Mouse (Mus musculus) megakaryocyte, adult 5-6 weeks (primary cell): Measurements from ENCODE around the gene Cyfip1. TPM values are rescaled to one million over a fixed set of nuclear protein-coding genes. Genes with fewer than 3 reads are reported as not detected.

ENCODE experiments used
- ATAC-seq: 2 replicates; pipeline ENCODE4 v1.8.0; 2016; ENCODE audit warnings: mild to moderate bottlenecking, inconsistent platforms; ENCODE audit not compliant: poor library complexity, severe bottlenecking
- total RNA-seq, 2 experiments: library from RNA; stranded (forward) in 1 of 2; stranded (reverse) in 1 of 2; fragments of 153-499, 151-499 nt in 1 of 2; fragments of 221-1000, 200-1000 nt in 1 of 2; gene quantifications; 2 replicates each; pipeline versions ENCODE4 v1.2.3 to v1.2.4; 2015 to 2017

The Cyfip1 gene
- total RNA-seq, 2 experiments from 2014 or later, result 76.6 to 100 TPM

DNA sequence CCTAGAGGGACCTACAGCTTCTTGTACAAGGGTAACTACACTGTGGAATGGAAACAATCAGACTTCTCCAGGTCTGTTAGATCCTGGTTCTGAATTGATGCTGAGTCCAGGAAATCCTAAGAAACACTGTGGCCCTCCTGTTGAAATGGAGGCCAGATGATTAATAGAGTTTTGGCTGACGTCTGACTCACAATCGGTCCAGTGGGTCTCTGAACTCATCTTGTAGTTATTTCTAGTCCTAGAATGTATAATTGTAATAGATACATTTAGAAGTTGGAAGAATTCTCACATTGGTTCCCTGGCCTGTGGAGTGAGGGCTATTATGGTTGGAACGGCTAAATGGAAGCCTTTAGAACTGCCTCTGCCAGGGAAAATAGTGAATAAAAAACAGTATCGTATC lies 19.6 kb downstream of the Cyfip1 start:
- ATAC-seq, result no peak

DNA sequence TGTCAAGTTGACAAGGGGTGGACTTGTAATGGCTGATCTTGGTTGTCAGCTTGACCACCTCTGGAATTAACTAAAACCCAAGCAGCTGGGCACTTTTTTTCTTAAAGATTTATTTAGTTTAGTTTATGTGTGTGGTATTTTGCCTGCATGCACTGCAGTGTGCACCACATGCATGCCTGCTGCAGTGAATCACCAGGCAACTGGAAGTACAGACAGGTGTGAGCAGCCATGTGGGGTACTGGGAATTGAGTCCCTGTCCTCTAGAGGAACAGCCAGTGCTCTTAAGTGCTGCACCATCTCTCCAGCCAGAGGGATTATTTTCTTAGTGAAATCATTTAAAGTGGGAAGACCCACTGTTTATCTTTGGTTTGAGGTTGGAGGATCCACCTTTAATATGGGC lies 23.5 kb downstream of the Cyfip1 start:
- no peak for ATAC-seq

DNA sequence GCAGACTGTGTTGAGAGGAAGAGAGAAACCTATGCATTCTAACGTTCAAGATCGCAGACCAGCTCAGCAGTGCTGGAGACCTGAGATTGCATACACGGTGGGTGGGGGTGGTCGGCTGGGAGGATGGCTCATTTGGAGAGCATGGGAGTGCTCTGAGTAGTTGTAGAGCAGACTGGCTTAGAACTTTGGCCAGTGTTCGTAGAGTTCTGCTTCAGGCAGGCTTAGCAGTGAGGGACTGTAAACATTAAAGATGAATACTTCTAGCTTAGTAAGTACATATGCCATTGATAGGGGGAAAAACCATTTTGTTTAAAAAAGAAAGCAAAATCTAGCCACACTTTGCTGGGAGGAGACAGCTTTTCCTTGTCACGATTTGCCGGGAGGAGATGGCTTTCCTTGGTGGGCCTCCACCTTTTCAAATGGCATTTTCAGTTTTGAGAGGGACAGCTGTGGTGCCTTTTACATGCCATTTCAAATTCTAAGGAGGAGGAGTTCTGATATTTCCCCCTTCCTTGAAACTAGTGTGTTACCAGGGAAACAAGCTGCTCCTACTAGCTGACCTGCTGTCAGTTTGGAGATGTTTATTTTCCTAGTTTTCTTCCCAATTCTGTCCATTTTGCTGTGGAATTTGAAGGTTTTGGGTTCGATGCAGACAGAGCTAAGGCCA lies 24.3 kb downstream of the Cyfip1 start:
- no peak for ATAC-seq

DNA sequence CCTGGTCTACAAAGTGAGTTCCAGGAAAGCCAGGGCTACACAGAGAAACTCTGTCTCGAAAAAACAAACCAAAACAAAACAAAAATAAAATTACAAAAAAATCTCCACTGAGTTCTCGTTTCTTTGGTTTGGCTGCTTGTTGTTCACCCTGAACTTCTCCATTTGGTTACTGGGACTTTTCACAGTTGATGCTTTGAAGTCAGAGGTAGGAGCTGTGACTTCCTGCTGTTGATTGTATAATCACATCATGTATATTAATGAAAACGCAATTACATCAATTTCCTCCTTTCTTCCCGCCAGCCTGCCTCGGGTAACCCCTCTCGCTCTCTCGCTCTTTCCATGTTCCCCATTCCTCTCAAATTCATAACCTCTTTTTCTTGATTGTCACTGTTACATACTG lies 26.7 kb downstream of the Cyfip1 start:
- ATAC-seq, result peak; percentile 92

DNA sequence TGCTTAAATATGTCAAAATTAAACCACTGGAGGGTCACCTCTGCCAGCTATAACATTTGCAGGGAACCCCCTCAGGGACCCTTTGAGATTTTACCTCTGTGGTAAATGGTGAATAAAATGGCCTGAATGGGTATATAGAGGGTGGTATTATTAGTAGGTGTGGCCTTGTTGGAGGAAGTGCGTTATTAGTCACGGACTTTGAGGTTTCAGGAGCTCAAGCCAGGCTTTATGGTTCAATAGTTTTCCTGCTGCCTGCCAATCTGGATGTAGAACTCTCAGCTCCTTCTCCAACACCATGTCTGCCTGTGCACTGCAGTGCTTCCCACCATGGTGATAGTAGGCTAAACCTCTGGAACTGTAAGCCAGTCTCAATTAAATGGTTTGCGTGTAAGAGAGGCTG lies 27.7 kb downstream of the Cyfip1 start:
- no peak for ATAC-seq

DNA sequence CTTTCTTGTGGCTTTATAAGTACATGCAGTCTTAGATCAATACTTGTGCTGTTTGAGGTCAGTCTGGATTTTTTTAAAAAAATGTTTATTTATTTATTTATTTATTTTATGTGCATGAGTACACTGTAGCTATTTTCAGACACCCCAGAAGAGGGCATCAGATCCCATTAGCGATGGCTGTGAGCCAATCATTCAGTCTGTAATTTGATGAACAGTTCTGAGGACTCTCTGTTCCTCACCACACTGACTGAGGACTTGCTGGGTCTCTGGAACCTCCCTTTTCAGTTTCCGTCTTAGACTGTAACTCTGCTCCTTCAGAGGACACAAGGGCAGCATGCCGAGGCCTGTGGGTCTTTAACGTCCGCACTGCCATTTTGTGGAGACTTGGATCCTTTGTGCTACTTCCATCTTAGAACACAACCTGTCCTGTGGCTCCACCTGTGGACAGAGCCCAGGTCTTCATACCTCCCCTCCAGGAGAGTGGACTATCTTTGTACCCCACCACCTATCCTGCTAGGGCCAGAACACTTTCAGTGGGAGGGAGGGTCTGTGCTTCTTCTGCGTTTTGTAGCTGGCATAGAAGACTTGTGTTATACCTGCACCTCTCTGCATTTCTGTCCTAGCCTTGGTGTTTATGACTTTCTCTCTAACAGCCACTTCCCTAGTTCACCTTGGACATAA lies 28.9 kb downstream of the Cyfip1 start:
- no peak for ATAC-seq

DNA sequence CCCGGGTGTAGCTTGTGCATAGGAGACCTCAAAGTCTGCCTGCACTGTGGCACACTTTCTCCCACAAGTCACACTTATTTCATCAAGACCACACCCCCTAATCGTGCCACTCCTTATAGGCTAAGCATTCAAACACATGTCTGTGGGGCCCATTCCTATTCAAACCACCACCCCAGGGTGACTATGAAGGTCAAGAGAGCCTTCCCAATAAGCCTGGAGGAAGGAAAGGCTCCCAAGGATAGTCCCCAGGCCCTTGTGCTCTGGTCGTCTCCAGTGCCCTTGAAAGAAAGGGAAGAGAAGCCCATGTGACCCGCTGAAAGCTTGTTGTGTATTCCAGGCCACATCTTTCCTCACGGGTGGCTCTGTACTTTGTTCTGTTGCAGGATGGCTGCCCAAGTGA lies 29.9 kb downstream of the Cyfip1 start:
- ATAC-seq, result no peak

DNA sequence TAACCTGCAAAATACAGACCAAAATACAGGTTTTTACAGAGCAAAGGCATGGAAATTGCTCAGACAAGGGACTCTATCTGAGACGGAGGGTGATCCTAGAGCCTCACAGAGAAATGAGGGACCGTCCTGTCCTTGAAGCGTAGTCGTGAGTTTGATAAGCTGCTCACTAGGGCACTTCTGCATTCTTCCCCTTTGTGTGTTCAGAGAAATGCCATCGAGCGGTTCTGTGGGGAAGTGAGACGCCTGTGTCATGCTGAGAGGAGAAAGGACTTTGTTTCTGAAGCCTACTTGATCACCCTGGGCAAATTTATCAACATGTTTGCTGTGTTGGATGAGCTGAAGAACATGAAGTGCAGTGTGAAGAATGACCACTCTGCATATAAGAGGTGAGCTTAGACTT lies 33.2 kb downstream of the Cyfip1 start:
- peak; percentile 75 for ATAC-seq

DNA sequence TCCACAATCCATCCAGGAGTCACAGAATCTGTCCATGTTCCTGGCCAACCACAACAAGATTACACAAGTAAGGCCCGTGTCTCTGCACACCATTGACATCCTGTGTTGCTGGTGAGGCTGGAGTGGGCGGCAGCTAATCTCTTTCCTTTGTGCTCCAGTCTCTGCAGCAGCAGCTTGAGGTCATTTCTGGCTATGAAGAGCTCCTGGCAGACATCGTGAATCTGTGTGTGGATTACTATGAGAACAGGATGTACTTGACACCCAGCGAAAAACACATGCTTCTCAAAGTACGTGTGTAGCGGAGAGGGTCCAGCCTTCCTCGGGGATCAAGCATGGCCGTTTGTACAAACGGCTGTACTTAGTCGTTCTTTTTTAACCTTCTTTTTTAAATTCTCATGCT lies 36.2 kb downstream of the Cyfip1 start:
- no peak for ATAC-seq

DNA sequence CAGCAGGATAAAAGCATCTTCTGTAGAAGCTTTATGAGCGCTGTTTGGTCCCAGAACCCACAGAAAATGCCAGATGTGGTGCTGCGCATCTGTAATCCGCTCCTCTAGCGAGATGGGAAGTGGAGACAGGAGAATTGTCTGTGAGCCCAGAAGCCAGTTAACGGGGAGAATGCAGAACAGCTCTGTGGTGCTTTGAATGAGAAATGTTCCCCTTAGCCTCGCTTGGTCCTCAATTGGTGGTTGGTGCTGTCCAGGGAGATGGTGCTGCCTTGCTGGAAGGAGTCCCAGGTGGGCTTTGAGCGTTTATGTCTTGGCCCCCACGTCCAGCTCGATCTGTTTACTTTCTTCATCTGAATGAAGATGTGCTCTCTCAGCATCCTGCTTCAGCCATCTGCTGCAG lies 39.3 kb downstream of the Cyfip1 start:
- no peak for ATAC-seq

DNA sequence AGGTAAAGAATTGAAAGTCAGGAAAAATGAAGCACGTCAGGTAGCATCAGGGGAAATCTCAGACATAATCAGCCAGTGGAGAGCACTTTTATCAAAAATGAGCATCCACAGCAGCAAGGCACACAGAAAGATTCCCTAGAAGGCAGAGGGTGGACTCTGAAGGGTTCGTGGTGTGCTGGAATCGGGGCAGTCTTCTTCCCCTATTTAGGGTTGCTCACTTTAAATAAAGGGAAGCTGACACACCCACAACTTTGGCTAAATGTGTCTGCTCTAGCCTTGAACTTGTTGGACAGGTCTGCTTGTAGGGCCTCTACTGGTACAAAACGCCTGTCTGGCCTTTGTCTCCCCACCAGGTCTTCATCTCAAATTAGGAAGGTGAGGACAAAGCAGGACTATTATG lies 47.1 kb downstream of the Cyfip1 start:
- ATAC-seq, result peak; percentile 54; the same call in 1 of the 2 replicates

DNA sequence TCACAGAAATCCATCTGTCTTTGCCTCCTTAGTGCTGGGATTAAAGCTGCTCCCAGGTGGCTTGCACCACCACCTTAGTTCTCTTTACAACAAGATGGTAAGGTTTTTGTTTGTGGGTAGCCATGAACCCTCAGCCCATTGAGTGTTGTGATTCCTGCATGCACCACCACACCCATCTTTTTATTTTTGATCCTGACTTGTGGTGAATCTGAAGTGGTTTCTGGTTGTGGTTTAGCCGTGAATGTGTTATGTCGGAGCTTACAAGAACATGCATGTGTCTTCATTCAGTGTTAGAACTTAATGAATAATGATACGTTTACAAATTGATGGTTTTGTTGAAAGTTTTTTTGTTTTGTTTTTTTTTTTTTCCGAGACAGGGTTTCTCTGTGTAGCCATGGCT lies 48.5 kb downstream of the Cyfip1 start:
- ATAC-seq, result no peak

DNA sequence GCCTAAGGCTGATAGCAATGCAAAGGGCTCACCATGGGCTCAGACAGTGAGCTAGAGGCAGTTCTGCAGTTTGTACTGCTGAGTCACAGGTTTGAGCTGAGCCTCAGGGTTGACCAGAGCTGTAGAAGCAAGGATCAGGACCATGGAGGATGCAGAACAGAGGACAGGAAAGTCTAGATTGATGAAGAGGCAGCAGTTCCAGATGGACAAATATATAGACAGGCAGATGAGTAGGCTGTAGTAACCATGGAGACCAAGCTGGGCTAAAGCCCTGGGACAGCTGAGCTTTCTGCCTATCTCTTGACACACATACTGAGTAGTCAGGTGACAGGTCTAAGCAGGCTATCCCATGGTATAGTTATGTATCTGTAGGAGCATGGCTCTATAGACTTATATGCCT lies 49.2 kb downstream of the Cyfip1 start:
- ATAC-seq, result no peak

DNA sequence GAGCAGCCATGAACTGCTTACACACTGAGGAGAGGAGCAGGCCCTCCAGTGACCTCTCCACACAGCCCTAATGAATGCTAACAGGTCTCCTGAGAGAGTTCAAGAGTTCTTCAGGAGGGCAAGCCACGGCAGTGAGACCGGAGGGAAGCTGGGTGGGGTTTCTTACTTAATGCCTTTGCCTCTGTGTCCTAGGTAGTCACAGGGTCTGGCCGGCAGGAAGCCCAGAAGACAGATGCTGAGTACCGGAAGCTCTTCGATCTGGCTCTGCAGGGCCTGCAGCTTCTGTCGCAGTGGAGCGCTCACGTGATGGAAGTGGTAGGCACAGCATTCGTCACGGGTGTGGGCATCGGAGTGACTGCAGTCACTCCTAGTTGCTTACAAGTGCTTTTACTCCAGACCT lies 50.3 kb downstream of the Cyfip1 start:
- no peak for ATAC-seq

DNA sequence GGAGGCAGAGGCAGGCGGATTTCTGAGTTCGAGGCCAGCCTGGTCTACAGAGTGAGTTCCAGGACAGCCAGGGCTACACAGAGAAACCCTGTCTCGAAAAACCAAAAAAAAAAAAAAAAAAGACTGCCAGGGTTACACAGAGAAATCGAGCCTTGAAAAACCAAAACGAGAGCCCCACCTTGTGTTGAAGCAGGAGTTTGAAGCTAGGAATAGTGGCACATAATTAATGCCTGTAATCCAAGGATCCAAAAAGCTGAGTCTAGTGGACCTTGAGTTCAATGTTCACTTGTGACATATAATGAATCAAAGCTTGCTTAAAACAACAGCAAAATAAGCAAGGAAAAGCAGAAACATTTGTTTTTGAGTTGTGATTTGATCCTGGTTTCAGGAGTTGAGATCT lies 62.2 kb downstream of the Cyfip1 start:
- no peak for ATAC-seq

DNA sequence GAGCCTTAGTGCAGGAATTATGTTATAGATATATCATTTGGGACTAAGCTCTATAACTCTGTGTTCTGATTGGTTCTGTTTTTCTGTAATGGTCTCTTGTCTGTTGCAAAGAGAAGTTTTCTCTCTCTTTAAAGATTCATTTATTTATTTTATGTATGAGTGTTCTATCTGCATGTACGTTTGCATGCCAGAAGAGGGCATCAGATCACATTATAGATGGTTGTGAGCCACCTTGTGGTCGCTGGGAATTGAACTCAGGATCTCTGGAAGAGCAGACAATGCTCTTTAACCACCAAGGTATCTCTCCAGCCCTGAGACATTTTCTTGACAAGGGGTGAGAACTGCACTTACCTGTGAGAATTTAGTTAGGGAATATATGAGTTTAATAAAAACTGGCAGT lies 63.9 kb downstream of the Cyfip1 start:
- ATAC-seq, result no peak

DNA sequence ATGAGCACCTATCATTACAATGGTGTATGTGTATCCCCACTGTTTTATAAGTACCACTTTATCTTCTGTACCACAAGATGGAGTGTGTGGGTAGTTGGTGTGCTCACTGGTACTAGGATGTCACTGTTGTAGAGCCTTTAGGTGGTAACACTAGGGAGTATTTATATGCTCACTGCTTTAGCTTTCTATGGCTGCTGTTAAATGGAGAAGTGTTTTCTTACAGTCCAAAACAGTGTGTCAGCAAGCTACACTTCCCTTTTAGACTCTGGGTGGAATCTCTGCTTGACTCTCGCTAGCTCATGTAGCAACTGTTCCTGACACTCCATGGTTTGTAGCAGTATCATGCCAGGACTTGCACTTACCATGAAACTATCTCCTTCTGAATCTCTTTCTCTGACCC lies 68.0 kb downstream of the Cyfip1 start:
- peak; percentile 89 for ATAC-seq

DNA sequence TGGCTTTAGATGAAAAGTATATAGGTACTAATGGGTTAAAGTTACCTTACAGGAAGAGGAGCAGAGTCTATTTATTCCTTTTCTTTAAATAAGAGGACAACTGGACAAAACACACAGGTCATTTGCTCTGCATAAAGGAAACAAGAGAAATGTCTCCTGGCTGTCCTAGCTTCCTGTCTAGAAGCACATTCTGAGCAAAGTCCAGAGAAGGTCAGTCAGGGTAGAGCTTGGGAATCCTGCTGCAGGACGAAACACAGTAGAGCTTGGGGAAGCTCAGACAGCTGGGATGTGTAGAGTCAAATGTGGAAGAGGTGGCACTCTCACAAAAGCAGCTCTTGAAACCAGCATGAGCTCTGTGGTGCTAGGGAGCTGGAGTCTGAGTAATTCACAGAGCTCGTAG lies 68.8 kb downstream of the Cyfip1 start:
- no peak for ATAC-seq

DNA sequence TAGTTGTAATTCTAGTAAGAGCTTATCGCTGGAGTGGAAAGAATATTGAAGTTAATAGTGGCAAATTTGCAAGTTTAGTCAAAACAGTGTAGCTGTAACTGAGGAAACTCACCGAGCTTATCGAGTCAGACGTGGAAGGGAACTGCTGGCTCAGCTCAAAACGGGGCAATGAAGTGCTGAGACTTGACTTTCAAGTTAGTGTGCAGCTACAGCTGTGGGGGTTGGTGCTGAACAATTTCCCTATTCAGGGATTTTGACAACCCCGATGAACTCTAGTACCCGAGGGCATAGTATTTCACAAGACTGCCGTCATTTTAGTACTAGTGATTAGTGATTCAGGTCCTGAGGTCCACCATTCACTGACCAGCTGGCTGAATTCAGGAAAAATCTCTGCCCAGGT lies 69.8 kb downstream of the Cyfip1 start:
- no peak for ATAC-seq

DNA sequence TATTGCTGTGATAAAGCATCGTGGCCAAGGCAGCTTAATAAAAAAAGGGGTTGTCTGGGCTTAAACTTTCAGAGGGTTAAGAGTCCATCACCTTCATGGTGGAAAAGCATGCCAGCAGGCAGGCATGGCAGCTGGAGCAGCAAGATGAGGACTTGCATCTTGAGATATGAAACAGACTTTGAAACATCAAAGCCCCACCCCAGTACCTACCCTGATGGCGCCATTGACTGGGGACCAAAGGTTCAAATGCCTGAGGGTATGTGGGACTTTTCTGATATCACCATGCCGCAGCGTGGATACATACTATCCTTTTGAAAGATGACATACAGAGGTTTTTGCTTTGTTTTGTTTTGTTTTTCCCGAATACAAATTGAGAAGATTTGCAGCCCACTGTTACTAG lies 70.6 kb downstream of the Cyfip1 start:
- no peak for ATAC-seq

DNA sequence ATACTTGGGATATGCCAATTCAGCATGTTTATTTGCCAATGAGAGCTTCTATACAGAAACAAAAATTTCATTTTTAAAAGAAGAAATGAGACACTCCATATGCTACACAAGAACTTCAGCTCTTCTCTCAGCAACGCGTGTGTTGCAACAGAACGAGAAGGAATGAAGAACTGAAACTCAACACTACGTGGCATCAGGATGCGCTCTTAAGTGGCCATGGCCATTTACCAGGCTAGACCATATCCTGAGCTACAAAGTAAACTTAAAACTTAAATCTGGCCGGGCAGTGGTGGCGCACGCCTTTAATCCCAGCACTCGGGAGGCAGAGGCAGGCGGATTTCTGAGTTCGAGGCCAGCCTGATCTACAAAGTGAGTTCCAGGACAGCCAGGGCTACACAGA lies 76.8 kb downstream of the Cyfip1 start:
- peak; percentile 99 for ATAC-seq

DNA sequence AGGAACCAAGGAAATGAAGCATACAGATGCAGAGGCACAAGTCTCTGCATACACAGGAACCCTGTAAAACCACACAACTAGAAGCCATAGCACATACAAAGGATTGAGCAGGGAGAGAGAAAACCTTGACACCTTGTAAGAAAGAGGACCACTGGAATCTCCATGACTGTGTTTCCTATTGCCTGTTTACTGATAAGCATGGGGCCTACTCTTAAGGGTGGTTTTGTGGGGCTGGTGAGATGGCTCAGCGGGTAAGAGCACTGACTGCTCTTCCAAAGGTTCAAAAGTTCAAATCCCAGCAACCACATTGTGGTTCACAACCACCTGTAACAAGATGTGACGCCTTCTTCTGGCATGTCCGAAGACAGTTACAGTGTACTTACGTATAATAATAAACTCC lies 85.7 kb downstream of the Cyfip1 start:
- no peak for ATAC-seq

DNA sequence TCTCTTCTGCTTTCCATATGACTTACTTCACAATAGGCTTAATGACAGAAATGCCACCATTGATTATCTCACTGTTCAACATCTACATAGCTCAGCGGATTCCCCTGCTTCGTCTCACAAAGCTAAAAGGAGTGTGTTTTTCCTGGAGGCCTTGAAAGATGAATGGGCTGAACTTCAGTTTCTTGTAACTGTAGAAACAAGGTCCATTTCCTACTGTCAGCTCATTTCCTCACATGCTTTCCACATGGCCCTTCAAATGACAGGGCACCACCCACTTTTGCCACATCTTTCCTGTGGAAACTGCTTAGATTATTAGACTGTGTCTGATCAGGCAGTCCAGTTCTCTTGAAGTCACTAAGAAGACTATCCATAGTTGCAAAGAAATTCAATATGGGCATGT lies 87.1 kb downstream of the Cyfip1 start:
- peak; percentile 76 for ATAC-seq
